Mouse (Mus musculus) erythroblast, embryonic 14.5 days (primary cell): Measurements from ENCODE around the gene Iqsec1. TPM values are rescaled to one million over a fixed set of nuclear protein-coding genes. Genes with fewer than 3 reads are reported as not detected.
"Not testable (repeated sequence)": the region's sequence is repeated elsewhere in the genome, so short reads cannot be mapped to it uniquely, and the experiment has no call there.

Source experiments
- H3K27me3 ChIP-seq: 2 replicates; pipeline ENCODE4 v1.6.1; 2012; ENCODE audit warnings: inconsistent platforms; ENCODE audit not compliant: control insufficient read depth
- H3K36me3 ChIP-seq: 2 replicates; pipeline ENCODE4 v1.6.1; 2012; ENCODE audit warnings: mild to moderate bottlenecking, inconsistent platforms; ENCODE audit not compliant: control insufficient read depth
- H3K4me1 ChIP-seq: 2 replicates; pipeline ENCODE4 v1.6.1; 2012; ENCODE audit warnings: inconsistent platforms; ENCODE audit not compliant: control insufficient read depth
- H3K4me3 ChIP-seq: replicated peaks from 2 replicates; pipeline ENCODE3; 2012; ENCODE audit warnings: moderate library complexity, mild to moderate bottlenecking, inconsistent platforms
- H3K9me3 ChIP-seq: 2 replicates; pipeline ENCODE4 v1.6.1; 2012; ENCODE audit warnings: low read length, inconsistent platforms, mixed read lengths; ENCODE audit not compliant: control insufficient read depth
- GATA1 ChIP-seq: IDR thresholded peaks from 2 replicates; pipeline ENCODE4 v1.6.1; 2012; ENCODE audit warnings: low read length, inconsistent platforms, mixed read lengths
- TAL1 ChIP-seq: IDR thresholded peaks from 3 replicates; pipeline ENCODE4 v1.6.1; 2012; ENCODE audit warnings: low read length, inconsistent platforms, mixed read lengths
- polyA plus RNA-seq: library from polyadenylated mRNA; stranded (reverse); fragments of >175 nt; gene quantifications from 2 replicates; pipeline ENCODE4 v1.2.3, GENCODE M21; 2012

Gene Iqsec1
- polyA plus RNA-seq, 1 experiment = 10.6 TPM

- peaks cover 82% of the 10 kb centered on the region for H3K36me3 ChIP-seq
- H3K9me3 ChIP-seq = no peaks in the 10 kb centered on the region
- H3K4me1 ChIP-seq = peaks cover 4% of the 10 kb centered on the region
- no peaks in the 10 kb centered on the region for H3K27me3 ChIP-seq
- H3K4me3 ChIP-seq = no peak overlapping the region
- TF ChIP-seq GATA1 = no peak
- no peak for TF ChIP-seq TAL1
Observed at GRCm38 (mm10) chr6:90683831-90684532, 304.5 kb downstream of the Iqsec1 start.

GRCm38 (mm10) chr6:90680401-90680800, 308.1 kb downstream of the Iqsec1 start:
- TF ChIP-seq GATA1 (no peak), TAL1 (no peak)
- Histone ChIP-seq H3K4me3 (no peak overlapping the region), H3K4me1 (peaks cover 4% of the 10 kb centered on the region), H3K9me3 (no peaks in the 10 kb centered on the region), H3K36me3 (peaks cover 83% of the 10 kb centered on the region), H3K27me3 (no peaks in the 10 kb centered on the region)

GRCm38 (mm10) chr6:90678759-90679158, 309.7 kb downstream of the Iqsec1 start:
- Histone ChIP-seq H3K36me3 (peaks cover 83% of the 10 kb centered on the region), H3K4me1 (peaks cover 4% of the 10 kb centered on the region), H3K9me3 (no peaks in the 10 kb centered on the region), H3K27me3 (no peaks in the 10 kb centered on the region), H3K4me3 (no peak overlapping the region)
- no peak for TF ChIP-seq GATA1
- no peak for TF ChIP-seq TAL1

GRCm38 (mm10) chr6:90668693-90669092, 319.8 kb downstream of the Iqsec1 start:
- H3K27me3 ChIP-seq = no peaks in the 10 kb centered on the region
- no peak overlapping the region for H3K4me3 ChIP-seq
- no peaks in the 10 kb centered on the region for H3K9me3 ChIP-seq
- H3K4me1 ChIP-seq = peaks cover 4% of the 10 kb centered on the region
- H3K36me3 ChIP-seq = peaks cover 99% of the 10 kb centered on the region
- TF ChIP-seq TAL1 = no peak
- TF ChIP-seq GATA1 = no peak

- H3K4me1 ChIP-seq = peaks cover 38% of the 10 kb centered on the region
- no peaks in the 10 kb centered on the region for H3K27me3 ChIP-seq
- H3K4me3 ChIP-seq = no peak overlapping the region
- TF ChIP-seq TAL1 = no peak
- no peak for TF ChIP-seq GATA1
- H3K36me3 ChIP-seq = peaks cover 77% of the 10 kb centered on the region
- H3K9me3 ChIP-seq = no peaks in the 10 kb centered on the region
Observed at GRCm38 (mm10) chr6:90663736-90664135, 324.7 kb downstream of the Iqsec1 start.

GRCm38 (mm10) chr6:90662148-90662547, 326.3 kb downstream of the Iqsec1 start:
- Histone ChIP-seq H3K36me3 (peaks cover 61% of the 10 kb centered on the region), H3K4me3 (no peak overlapping the region), H3K27me3 (no peaks in the 10 kb centered on the region)

GRCm38 (mm10) chr6:90661029-90661399, 327.5 kb downstream of the Iqsec1 start:
- no peak overlapping the region for H3K4me3 ChIP-seq
- H3K27me3 ChIP-seq = no peaks in the 10 kb centered on the region
- TF ChIP-seq GATA1 (no peak), TAL1 (no peak)
- H3K4me1 ChIP-seq = peaks cover 44% of the 10 kb centered on the region
- no peaks in the 10 kb centered on the region for H3K9me3 ChIP-seq
- H3K36me3 ChIP-seq = peaks cover 50% of the 10 kb centered on the region

More at GRCm38 (mm10) chr6:90662148-90662547, 326.3 kb downstream of the Iqsec1 start:
- TF ChIP-seq GATA1 (no peak), TAL1 (no peak)
- Histone ChIP-seq H3K4me1 (peaks cover 48% of the 10 kb centered on the region), H3K9me3 (no peaks in the 10 kb centered on the region)

GRCm38 (mm10) chr6:90660398-90661028, 328.0 kb downstream of the Iqsec1 start:
- Histone ChIP-seq H3K36me3 (peaks cover 45% of the 10 kb centered on the region), H3K9me3 (no peaks in the 10 kb centered on the region), H3K27me3 (no peaks in the 10 kb centered on the region), H3K4me1 (peaks cover 44% of the 10 kb centered on the region), H3K4me3 (no peak overlapping the region)
- TF ChIP-seq GATA1 = no peak
- no peak for TF ChIP-seq TAL1

GRCm38 (mm10) chr6:90659913-90660312, 328.6 kb downstream of the Iqsec1 start:
- Histone ChIP-seq H3K36me3 (peaks cover 39% of the 10 kb centered on the region), H3K4me1 (peaks cover 44% of the 10 kb centered on the region), H3K4me3 (no peak overlapping the region), H3K9me3 (no peaks in the 10 kb centered on the region), H3K27me3 (no peaks in the 10 kb centered on the region)
- no peak for TF ChIP-seq TAL1

- H3K4me3 ChIP-seq, H3K9me3 ChIP-seq, H3K27me3 ChIP-seq: not testable (repeated sequence)
- peaks cover 36% of the 10 kb centered on the region for H3K4me1 ChIP-seq
- H3K36me3 ChIP-seq = peaks cover 12% of the 10 kb centered on the region
Observed at GRCm38 (mm10) chr6:90656344-90656850, 332.1 kb downstream of the Iqsec1 start.
